Mouse (Mus musculus): Measurements from ENCODE around the gene Gm10974. TPM values are rescaled to one million over a fixed set of nuclear protein-coding genes. Genes with fewer than 3 reads are reported as not detected.

Gm10974 gene
- polyA plus RNA-seq, 1 experiment, result not detected

- Histone ChIP-seq H3K27ac (ENCODE audit: control insufficient read depth, insufficient read depth, low read length) (no peak overlapping the region), H3K4me1 (replicated peaks; ENCODE audit: control insufficient read depth, insufficient read depth, low read length) (no peaks in the 10 kb centered on the region), H3K36me3 (ENCODE audit: control insufficient read depth, insufficient read depth, low read length) (no peaks in the 10 kb centered on the region), H3K27me3 (ENCODE audit: control insufficient read depth, insufficient read depth, low read length) (no peaks in the 10 kb centered on the region), H3K4me3 (ENCODE audit: control insufficient read depth, insufficient read depth, low read length) (no peak overlapping the region)
- 87% methylated on average over 5 of the region's 5 CpGs for WGBS
- TF ChIP-seq CTCF (IDR thresholded peaks at IDR 0.05; ENCODE audit: borderline replicate concordance, control insufficient read depth, extremely low read depth, insufficient read depth, low read length, poor library complexity), result no peak
- TF ChIP-seq POLR2A (IDR thresholded peaks at IDR 0.05; ENCODE audit: control insufficient read depth, extremely low read depth, insufficient read depth, low read length, poor library complexity), result no peak
- DNase-seq, result no peak
Measured at GRCm38 (mm10) chr7:66369071-66369933, 3.6 kb downstream of the Gm10974 start.

- Histone ChIP-seq H3K36me3 (ENCODE audit: control insufficient read depth, insufficient read depth, low read length) (no peaks in the 10 kb centered on the region), H3K4me1 (replicated peaks; ENCODE audit: control insufficient read depth, insufficient read depth, low read length) (no peaks in the 10 kb centered on the region), H3K27ac (ENCODE audit: control insufficient read depth, insufficient read depth, low read length) (no peak overlapping the region), H3K27me3 (ENCODE audit: control insufficient read depth, insufficient read depth, low read length) (no peaks in the 10 kb centered on the region), H3K4me3 (ENCODE audit: control insufficient read depth, insufficient read depth, low read length) (no peak overlapping the region)
- TF ChIP-seq CTCF (IDR thresholded peaks at IDR 0.05; ENCODE audit: borderline replicate concordance, control insufficient read depth, extremely low read depth, insufficient read depth, low read length, poor library complexity) (no peak), POLR2A (IDR thresholded peaks at IDR 0.05; ENCODE audit: control insufficient read depth, extremely low read depth, insufficient read depth, low read length, poor library complexity) (no peak)
- no peak for DNase-seq
- 86% methylated on average over 5 of the region's 5 CpGs for WGBS
Measured at GRCm38 (mm10) chr7:66369934-66370445, 4.3 kb downstream of the Gm10974 start.

GRCm38 (mm10) chr7:66370970-66371369, 5.3 kb downstream of the Gm10974 start:
- no peaks in the 10 kb centered on the region for H3K36me3 ChIP-seq (ENCODE audit: control insufficient read depth, insufficient read depth, low read length)
- DNase-seq, result no peak
- no peak overlapping the region for H3K4me3 ChIP-seq (ENCODE audit: control insufficient read depth, insufficient read depth, low read length)
- no peaks in the 10 kb centered on the region for H3K4me1 ChIP-seq (replicated peaks; ENCODE audit: control insufficient read depth, insufficient read depth, low read length)
- TF ChIP-seq CTCF (IDR thresholded peaks at IDR 0.05; ENCODE audit: borderline replicate concordance, control insufficient read depth, extremely low read depth, insufficient read depth, low read length, poor library complexity), result no peak
- TF ChIP-seq POLR2A (IDR thresholded peaks at IDR 0.05; ENCODE audit: control insufficient read depth, extremely low read depth, insufficient read depth, low read length, poor library complexity), result no peak
- no peaks in the 10 kb centered on the region for H3K27me3 ChIP-seq (ENCODE audit: control insufficient read depth, insufficient read depth, low read length)
- no peak overlapping the region for H3K27ac ChIP-seq (ENCODE audit: control insufficient read depth, insufficient read depth, low read length)
- 93% methylated on average over 6 of the region's 6 CpGs for WGBS

DNA sequence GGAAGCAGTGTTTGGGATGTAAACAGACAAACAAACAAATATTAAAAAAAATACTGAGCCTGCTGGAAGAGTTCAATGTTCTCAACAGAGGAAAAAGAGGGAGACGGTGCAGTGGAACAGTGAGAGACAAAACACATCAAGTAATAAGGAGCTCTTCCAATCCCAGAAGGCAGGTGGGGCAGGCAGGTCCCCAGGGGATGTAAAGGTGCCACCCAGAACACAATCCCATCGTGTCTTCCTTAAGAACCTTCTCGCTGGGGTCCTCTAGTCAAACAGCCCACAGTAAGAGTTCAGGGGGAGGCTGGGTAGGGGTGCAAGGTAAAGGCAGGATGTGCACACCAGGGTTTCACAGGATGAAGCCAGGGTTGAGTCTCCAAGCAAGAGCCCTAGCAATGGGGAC, 7.7 kb downstream of the Gm10974 start:
- no peak for DNase-seq
- Histone ChIP-seq H3K27me3 (ENCODE audit: control insufficient read depth, insufficient read depth, low read length) (no peaks in the 10 kb centered on the region), H3K27ac (ENCODE audit: control insufficient read depth, insufficient read depth, low read length) (no peak overlapping the region), H3K4me3 (ENCODE audit: control insufficient read depth, insufficient read depth, low read length) (no peak overlapping the region), H3K36me3 (ENCODE audit: control insufficient read depth, insufficient read depth, low read length) (no peaks in the 10 kb centered on the region), H3K4me1 (replicated peaks; ENCODE audit: control insufficient read depth, insufficient read depth, low read length) (no peaks in the 10 kb centered on the region)
- 95% methylated on average over 3 of the region's 3 CpGs for WGBS
- no peak for TF ChIP-seq CTCF (IDR thresholded peaks at IDR 0.05; ENCODE audit: borderline replicate concordance, control insufficient read depth, extremely low read depth, insufficient read depth, low read length, poor library complexity)
- TF ChIP-seq POLR2A (IDR thresholded peaks at IDR 0.05; ENCODE audit: control insufficient read depth, extremely low read depth, insufficient read depth, low read length, poor library complexity), result no peak

GRCm38 (mm10) chr7:66375736-66376135, 10.0 kb downstream of the Gm10974 start:
- no peak for TF ChIP-seq POLR2A (IDR thresholded peaks at IDR 0.05; ENCODE audit: control insufficient read depth, extremely low read depth, insufficient read depth, low read length, poor library complexity)
- no peak for TF ChIP-seq CTCF (IDR thresholded peaks at IDR 0.05; ENCODE audit: borderline replicate concordance, control insufficient read depth, extremely low read depth, insufficient read depth, low read length, poor library complexity)
- Histone ChIP-seq H3K27me3 (ENCODE audit: control insufficient read depth, insufficient read depth, low read length) (no peaks in the 10 kb centered on the region), H3K4me1 (replicated peaks; ENCODE audit: control insufficient read depth, insufficient read depth, low read length) (no peaks in the 10 kb centered on the region), H3K4me3 (ENCODE audit: control insufficient read depth, insufficient read depth, low read length) (no peak overlapping the region), H3K36me3 (ENCODE audit: control insufficient read depth, insufficient read depth, low read length) (no peaks in the 10 kb centered on the region), H3K27ac (ENCODE audit: control insufficient read depth, insufficient read depth, low read length) (no peak overlapping the region)
- 82% methylated on average over 4 of the region's 4 CpGs for WGBS
- DNase-seq, result no peak

DNA sequence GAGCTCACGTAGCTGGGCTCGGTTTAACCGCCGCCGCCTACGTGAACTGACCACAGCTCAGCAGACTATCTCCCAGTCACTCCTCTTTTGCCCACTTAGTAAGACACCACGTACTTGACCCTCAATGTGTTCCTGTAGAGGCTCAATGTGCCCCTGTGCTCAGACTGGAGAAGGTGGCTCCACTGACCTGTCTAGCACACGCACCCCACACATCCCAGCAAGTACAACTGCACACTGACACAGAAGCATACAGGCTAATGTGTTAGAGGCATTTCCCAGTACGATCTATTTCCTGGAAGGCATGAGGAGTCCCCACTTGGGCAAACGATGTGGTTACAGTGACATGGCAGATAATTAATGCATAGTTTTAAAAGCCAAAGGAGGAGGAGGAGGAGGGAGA, 10.9 kb downstream of the Gm10974 start:
- no peak for DNase-seq
- no peaks in the 10 kb centered on the region for H3K36me3 ChIP-seq (ENCODE audit: control insufficient read depth, insufficient read depth, low read length)
- no peak for TF ChIP-seq CTCF (IDR thresholded peaks at IDR 0.05; ENCODE audit: borderline replicate concordance, control insufficient read depth, extremely low read depth, insufficient read depth, low read length, poor library complexity)
- TF ChIP-seq POLR2A (IDR thresholded peaks at IDR 0.05; ENCODE audit: control insufficient read depth, extremely low read depth, insufficient read depth, low read length, poor library complexity), result no peak
- WGBS, result 78% methylated on average over 10 of the region's 10 CpGs
- H3K27ac ChIP-seq (ENCODE audit: control insufficient read depth, insufficient read depth, low read length), result no peak overlapping the region
- H3K4me3 ChIP-seq (ENCODE audit: control insufficient read depth, insufficient read depth, low read length), result no peak overlapping the region
- no peaks in the 10 kb centered on the region for H3K4me1 ChIP-seq (replicated peaks; ENCODE audit: control insufficient read depth, insufficient read depth, low read length)
- H3K27me3 ChIP-seq (ENCODE audit: control insufficient read depth, insufficient read depth, low read length), result no peaks in the 10 kb centered on the region
